8 mouse cellular contexts compared by ENCODE assay signal in the genomic region with DNA sequence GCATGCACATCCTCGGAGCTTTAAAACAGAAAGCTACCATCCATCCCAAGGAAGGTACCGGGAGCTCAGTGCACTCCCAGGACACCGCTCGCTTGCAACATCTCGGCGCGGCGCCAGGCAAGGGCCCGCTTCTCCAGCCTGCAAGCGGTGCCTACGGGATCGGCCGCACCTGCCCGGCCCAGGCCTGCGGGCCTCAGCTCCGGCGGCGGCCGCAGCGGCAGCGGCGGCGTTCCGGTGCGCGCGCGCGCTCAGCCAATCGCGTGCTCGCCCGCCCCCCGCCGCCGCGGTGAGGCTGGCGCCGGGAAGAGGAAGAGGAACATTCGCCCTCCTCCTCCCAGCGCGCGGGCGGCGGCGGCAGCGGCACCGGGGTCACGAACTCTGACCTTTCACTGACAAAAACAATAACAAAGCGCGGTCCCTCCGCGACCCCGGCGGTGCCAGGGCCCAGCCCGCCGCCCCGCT. TPM values are rescaled to one million over a fixed set of nuclear protein-coding genes. Genes with fewer than 3 reads are reported as not detected.
DNase-seq lines count a peak whose midpoint lies in the region; ATAC-seq and TF ChIP-seq lines count a peak whose summit lies in the region.

A gene (plus strand): TSS at position 261 of the 462 bp plus-strand sequence.

- no peaks in the 10 kb centered on the region for H3K27me3 ChIP-seq in C2C12 (ENCODE audit: control insufficient read depth, insufficient read depth, insufficient read length)
- no peaks in the 10 kb centered on the region for H3K27me3 ChIP-seq in heart, embryonic 10.5 days (ENCODE audit: insufficient read depth, poor library complexity, severe bottlenecking)
- H3K27me3 ChIP-seq in kidney, embryonic 15.5 days = no peaks in the 10 kb centered on the region

- H3K36me3 ChIP-seq in C2C12 (ENCODE audit: control insufficient read depth, insufficient read depth) = no peaks in the 10 kb centered on the region
- no peaks in the 10 kb centered on the region for H3K36me3 ChIP-seq in heart, embryonic 10.5 days
- H3K36me3 ChIP-seq in kidney, embryonic 15.5 days = no peaks in the 10 kb centered on the region

- H3K27ac ChIP-seq in heart, embryonic 10.5 days = peak within 1 kb of the TSS; percentile 99
- H3K27ac ChIP-seq in kidney, embryonic 15.5 days = peak within 1 kb of the TSS; percentile 100

- under 1% methylated on average over 51 of the region's 58 CpGs for WGBS in heart, embryonic 10.5 days
- under 1% methylated on average over 44 of the region's 58 CpGs for WGBS in kidney, embryonic 15.5 days

- peak; percentile 91 for DNase-seq in brain, embryonic 14.5 days (ENCODE audit: low read depth)
- DNase-seq in heart, embryonic 10.5 days (ENCODE audit: low spot score) = peak; percentile 86
- peak; percentile 89 for DNase-seq in liver
- DNase-seq in monocyte, adult 2 months (ENCODE audit: low read depth in 1 of 2, low spot score in 2 of 2) = peak; percentile 63 to 85
- peak; percentile 75 to 81 for DNase-seq in spleen, postnatal 14 days (ENCODE audit: low spot score in 2 of 2)

- H3K9me3 ChIP-seq in heart, embryonic 10.5 days = no peaks in the 10 kb centered on the region
- H3K9me3 ChIP-seq in kidney, embryonic 15.5 days (replicated peaks) = no peaks in the 10 kb centered on the region

- ATAC-seq in erythroblast, adult 5-6 weeks (replicated peaks; ENCODE audit: low FRiP score, poor library complexity, severe bottlenecking) = peak; percentile 52
- ATAC-seq in kidney, embryonic 15.5 days (replicated peaks; ENCODE audit: low FRiP score) = peak; percentile 57

- H3K4me1 ChIP-seq in heart, embryonic 10.5 days = peaks cover 25% of the 10 kb centered on the region
- H3K4me1 ChIP-seq in kidney, embryonic 15.5 days = peaks cover 38% of the 10 kb centered on the region

- peak within 1 kb of the TSS; percentile 75 for H3K4me2 ChIP-seq in kidney, embryonic 15.5 days

- H3K4me3 ChIP-seq in C2C12 (ENCODE audit: insufficient read depth, poor library complexity, severe bottlenecking) = peak within 1 kb of the TSS; percentile 76
- peak within 1 kb of the TSS; percentile 91 for H3K4me3 ChIP-seq in heart, embryonic 10.5 days
- H3K4me3 ChIP-seq in kidney, embryonic 15.5 days (replicated peaks) = peak within 1 kb of the TSS; percentile 99

- peaks cover 41% of the 10 kb centered on the region for H3K79me2 ChIP-seq in C2C12 (ENCODE audit: control insufficient read depth, insufficient read depth)

- peak within 1 kb of the TSS; percentile 100 for H3ac ChIP-seq in C2C12 (ENCODE audit: control insufficient read depth, insufficient read length, low read depth)

- no peak for TF ChIP-seq CTCF in C2C12 (IDR thresholded peaks at IDR 0.05; ENCODE audit: control insufficient read depth, insufficient read depth, insufficient read length)
- no peak for TF ChIP-seq CTCF in brain, embryonic 14.5 days (IDR thresholded peaks at IDR 0.05; ENCODE audit: borderline replicate concordance, extremely low read depth, insufficient read depth, insufficient read length)

- peak; percentile 97 for TF ChIP-seq POLR2A in brain, embryonic 14.5 days (IDR thresholded peaks at IDR 0.05; ENCODE audit: borderline replicate concordance, extremely low read depth, insufficient read depth, insufficient read length, poor library complexity, severe bottlenecking)

- H3K9ac ChIP-seq in kidney, embryonic 15.5 days = peak within 1 kb of the TSS; percentile 97

- H3K79me3 ChIP-seq in C2C12 (ENCODE audit: low read depth) = peaks cover 41% of the 10 kb centered on the region

TF ChIP-seq in C2C12, 6 proteins besides CTCF, POLR2A, EP300 and RAD21:
- TF ChIP-seq CEBPB (IDR thresholded peaks at IDR 0.05; ENCODE audit: low read depth) (peak; percentile 36), MAX (IDR thresholded peaks at IDR 0.05) (no peak), USF1 (IDR thresholded peaks at IDR 0.05; ENCODE audit: low read depth) (no peak), FOSL1 (IDR thresholded peaks at IDR 0.05; ENCODE audit: insufficient read depth, low read length, poor library complexity, severe bottlenecking) (no peak), MYOG (IDR thresholded peaks at IDR 0.05; ENCODE audit: control insufficient read depth, extremely low read depth, insufficient read length) (no peak), MYOD1 (IDR thresholded peaks at IDR 0.05; ENCODE audit: control insufficient read depth, insufficient read length, low read depth) (no peak)

RNA-seq across cellular contexts. Expression of the gene that starts here (rescaled TPM):
- 5.6 TPM for polyA plus RNA-seq in C2C12 (2012; fragmentation: generic; extraction: Trizol)
- polyA plus RNA-seq in brain, embryonic 14.5 days (2012; rRNA removed) = 38.3 and 44.6 TPM in 2 replicates
- 15.2 and 17.1 TPM in 2 replicates for total RNA-seq in erythroblast, adult 5-6 weeks (2015; ENCODE audit: low replicate concordance)
- total RNA-seq in erythroblast, adult 5-6 weeks (2017; ENCODE audit: low replicate concordance) = 19.3 and 25.2 TPM in 2 replicates
- 15.0 and 15.6 TPM in 2 replicates for polyA plus RNA-seq in heart, embryonic 10.5 days (2016; fragmentation: Nextera tagmentation; extraction: Ambion mirVana)
- polyA plus RNA-seq in kidney, embryonic 15.5 days (2015; fragmentation: Nextera tagmentation; extraction: Ambion mirVana) = 18.8 and 19.8 TPM in 2 replicates

Comparison
In these comparisons a context has a peak if more than half of its experiments do, and no peak if none do; other contexts are left out.
1. Peak in every context shown above with its lines: DNase-seq, ATAC-seq, H3K4me3 ChIP-seq and H3K27ac ChIP-seq.